In genomic region chr9:25156377-25156776, GRCm38 (mm10) we compare ENCODE assay signal across 13 mouse cellular contexts. TPM values are rescaled to one million over a fixed set of nuclear protein-coding genes. Genes with fewer than 3 reads are reported as not detected.
DNase-seq lines count a peak whose midpoint lies in the region; ATAC-seq and TF ChIP-seq lines count a peak whose summit lies in the region.
"Had no signal": no experiment of that assay in that cellular context is flagged by ENCODE, and none has a peak within 500 bp of the region (broad histone marks: within the 10 kb centered on the region; RNA-seq: fewer than 3 reads in every experiment).

No protein-coding gene starts in this region.

- H3K9me3 ChIP-seq in liver, postnatal 0 days (ENCODE audit: low read length), result no peaks in the 10 kb centered on the region
- H3K9me3 ChIP-seq: limb, embryonic 15.5 days; neural tube, embryonic 13.5 days had no signal

- ATAC-seq in liver, postnatal 0 days, result no peak

- peak; percentile 30 to 36 for DNase-seq in cerebellum, postnatal 10 days
- DNase-seq in cerebellum, adult 9-11 months, result no peak
- DNase-seq in liver, postnatal 0 days, result no peak
- no peak for DNase-seq in liver
- DNase-seq in A20 (ENCODE audit: low read depth, low spot score), result peak; percentile 25
- peak; percentile 36 for DNase-seq in brain, adult 2 months (ENCODE audit: low read depth, low spot score)
- no peak for DNase-seq in right cerebral cortex, postnatal 10 days (ENCODE audit: low spot score in 2 of 2)
- no peak for DNase-seq in left cerebral cortex, postnatal 14 days (ENCODE audit: low spot score in 2 of 2)
- DNase-seq: cerebellum, adult 11 months; heart, adult 18-20 months; kidney, adult 8-10 months had no signal

- no peak overlapping the region for H3K4me2 ChIP-seq in liver, postnatal 0 days (ENCODE audit: low read depth, low read length)
- H3K4me2 ChIP-seq: limb, embryonic 15.5 days; neural tube, embryonic 13.5 days had no signal

- TF ChIP-seq CTCF in liver, postnatal 0 days (IDR thresholded peaks at IDR 0.05; ENCODE audit: low read depth), result peak; percentile 59

- H3K27ac ChIP-seq in liver, postnatal 0 days (ENCODE audit: low read depth), result no peak overlapping the region
- H3K27ac ChIP-seq: limb, embryonic 15.5 days; neural tube, embryonic 13.5 days had no signal

- H3K4me3 ChIP-seq in liver, postnatal 0 days (ENCODE audit: low read depth, low read length), result no peak overlapping the region
- H3K4me3 ChIP-seq: limb, embryonic 15.5 days; neural tube, embryonic 13.5 days had no signal

- TF ChIP-seq EP300 in liver, postnatal 0 days (IDR thresholded peaks at IDR 0.05; ENCODE audit: low read depth), result no peak

- 5% methylated on average over 1 of the region's 1 CpGs for WGBS in liver, postnatal 0 days (ENCODE audit: insufficient replicate concordance)

- H3K4me1 ChIP-seq in liver, postnatal 0 days (ENCODE audit: insufficient read depth), result 0 out of 2 replicates have a peak, but pooled peaks cover 5% of the 10 kb centered on the region

- intact Hi-C loops in left cerebral cortex, postnatal 14 days (cut with DNase I), result no loop called here

- H3K9ac ChIP-seq in liver, postnatal 0 days (replicated peaks), result no peak overlapping the region
- H3K9ac ChIP-seq: limb, embryonic 15.5 days; neural tube, embryonic 13.5 days had no signal

- H3K36me3 ChIP-seq in liver, postnatal 0 days (replicated peaks; ENCODE audit: insufficient read depth, low read length), result no peaks in the 10 kb centered on the region
- H3K36me3 ChIP-seq: limb, embryonic 15.5 days; neural tube, embryonic 13.5 days had no signal

- H3K27me3 ChIP-seq in liver, postnatal 0 days (ENCODE audit: insufficient read depth, low read length), result no peaks in the 10 kb centered on the region
- H3K27me3 ChIP-seq: limb, embryonic 15.5 days; neural tube, embryonic 13.5 days had no signal

RNA-seq across cellular contexts. Expression of gene Herpud2, which starts 4.8 kb away (rescaled TPM):
- polyA plus RNA-seq in liver, postnatal 0 days (2015; fragmentation: Nextera tagmentation; extraction: Ambion mirVana), result 12.7 and 13.7 TPM in 2 replicates
- total RNA-seq in left cerebral cortex, postnatal 14 days (2021), result 10 to 100 TPM; 52.6 to 55.4 TPM

Comparison
In these comparisons a context has a peak if more than half of its experiments do, and no peak if none do; other contexts are left out.
1. DNase-seq: peak in cerebellum, postnatal 10 days (2 of 2), A20 (single experiment) and brain, adult 2 months (single experiment); none in cerebellum, adult 9-11 months (single experiment), liver, postnatal 0 days (single experiment), liver (single experiment), right cerebral cortex, postnatal 10 days (0 of 2) and left cerebral cortex, postnatal 14 days (0 of 2).